Mouse (Mus musculus) kidney, embryonic 14.5 days (tissue): ENCODE data around the gene Tmem230. TPM values are rescaled to one million over a fixed set of nuclear protein-coding genes. Genes with fewer than 3 reads are reported as not detected.
A peak's percentile ranks its signal among the peaks of the same experiment; 100 is the strongest.
"Not testable (repeated sequence)": the region's sequence is repeated elsewhere in the genome, so short reads cannot be mapped to it uniquely, and the experiment has no call there.

Source experiments
- ATAC-seq: fragments of 200-750 bp; cut with Nextera tagmentation; 2 replicates; pipeline ENCODE4 v1.8.0; 2017; ENCODE audit warnings: moderate number of reproducible peaks, mild to moderate bottlenecking, moderate TSS enrichment, moderate library complexity; ENCODE audit not compliant: low FRiP score, low TSS enrichment
- H3K27ac ChIP-seq: fragments of 300-500 bp; sonication (generic); 2 replicates; pipeline ENCODE4 v1.5.1; 2014; ENCODE audit warnings: low read depth, mild to moderate bottlenecking, low read length, moderate library complexity, mixed read lengths
- H3K27me3 ChIP-seq: fragments of 300-500 bp; sonication (generic); 2 replicates; pipeline ENCODE4 v1.6.1; 2014; ENCODE audit warnings: mild to moderate bottlenecking, low read length; ENCODE audit not compliant: control insufficient read depth, insufficient read depth
- H3K36me3 ChIP-seq: fragments of 300-500 bp; sonication (generic); 2 replicates; pipeline ENCODE4 v1.6.1; 2014; ENCODE audit warnings: low read length, mixed read lengths; ENCODE audit not compliant: control insufficient read depth, insufficient read depth
- H3K4me1 ChIP-seq: fragments of 300-500 bp; sonication (generic); 2 replicates; pipeline ENCODE4 v1.6.1; 2014; ENCODE audit warnings: low read length, mixed read lengths; ENCODE audit not compliant: control insufficient read depth, insufficient read depth
- H3K4me2 ChIP-seq: fragments of 300-500 bp; sonication (generic); replicated peaks from 2 replicates; pipeline ENCODE4 v1.6.1; 2014; ENCODE audit warnings: low read depth, mild to moderate bottlenecking, low read length
- H3K4me3 ChIP-seq: fragments of 300-500 bp; sonication (generic); 2 replicates; pipeline ENCODE4 v1.5.1; 2014; ENCODE audit warnings: mild to moderate bottlenecking, low read length
- H3K9ac ChIP-seq: fragments of 300-500 bp; sonication (generic); 2 replicates; pipeline ENCODE4 v1.6.1; 2014; ENCODE audit warnings: low read depth, mild to moderate bottlenecking, low read length, moderate library complexity
- H3K9me3 ChIP-seq: fragments of 300-500 bp; sonication (generic); 2 replicates; pipeline ENCODE4 v1.6.1; 2016; ENCODE audit warnings: low read length; ENCODE audit not compliant: control insufficient read depth
- WGBS: fragments of 180-500 bp; shearing (Covaris S2); extraction: QIAGEN DNeasy Blood & Tissue Kit; methylation state at CpG from one replicate; pipeline ENCODE4 v1.1.7; 2014; 5-methylcytosine and 5-hydroxymethylcytosine counted together
- polyA plus RNA-seq: library from polyadenylated mRNA; unstranded; fragments of >200 nt; fragmentation: Nextera tagmentation; extraction: Ambion mirVana; gene quantifications from 2 replicates; pipeline ENCODE4 v1.2.1, GENCODE M21; 2014

The Tmem230 gene
- polyA plus RNA-seq = 42.9 and 47.3 TPM in 2 replicates

- Histone ChIP-seq H3K27ac (peak within 1 kb of the TSS; percentile 72), H3K4me1 (peaks cover 19% of the 10 kb centered on the region), H3K4me2 (peak within 1 kb of the TSS; percentile 46), H3K9me3 (no peaks in the 10 kb centered on the region), H3K4me3 (peak within 1 kb of the TSS; percentile 45), H3K36me3 (peaks cover 45% of the 10 kb centered on the region), H3K27me3 (no peaks in the 10 kb centered on the region), H3K9ac (peak within 1 kb of the TSS; percentile 61)
- WGBS = 5% methylated on average over 49 of the region's 50 CpGs
- ATAC-seq = peak; percentile 94
Measured at GRCm38 (mm10) chr2:132247539-132248313, at the start of gene Tmem230. Gene Tmem230, minus strand, starts transcription at chr2:132247807.

- Histone ChIP-seq H3K27me3 (no peaks in the 10 kb centered on the region), H3K27ac (no peak overlapping the region), H3K9me3 (no peaks in the 10 kb centered on the region), H3K4me2 (no peak overlapping the region), H3K4me3 (no peak overlapping the region), H3K36me3 (peaks cover 42% of the 10 kb centered on the region), H3K4me1 (0 out of 2 replicates have a peak, but pooled peaks cover 4% of the 10 kb centered on the region), H3K9ac (no peak overlapping the region)
- WGBS = 92% methylated on average over 10 of the region's 10 CpGs
- ATAC-seq = no peak
Measured at GRCm38 (mm10) chr2:132293694-132294450, 46.3 kb upstream of the Tmem230 start.

- H3K9me3 ChIP-seq = no peaks in the 10 kb centered on the region
- 0 out of 2 replicates have a peak, but pooled peaks cover 4% of the 10 kb centered on the region for H3K4me1 ChIP-seq
- ATAC-seq = no peak
- WGBS = 57% methylated on average over 4 of the region's 4 CpGs
- no peak overlapping the region for H3K4me3 ChIP-seq
- H3K9ac ChIP-seq = no peak overlapping the region
- no peak overlapping the region for H3K4me2 ChIP-seq
- H3K36me3 ChIP-seq = peaks cover 25% of the 10 kb centered on the region
- no peaks in the 10 kb centered on the region for H3K27me3 ChIP-seq
- no peak overlapping the region for H3K27ac ChIP-seq
Measured at GRCm38 (mm10) chr2:132292083-132292482, 44.5 kb upstream of the Tmem230 start.

GRCm38 (mm10) chr2:132291265-132291664 lies 43.7 kb upstream of the Tmem230 start:
- no peak overlapping the region for H3K4me2 ChIP-seq
- no peak for ATAC-seq
- no peak overlapping the region for H3K4me3 ChIP-seq
- H3K27ac ChIP-seq = no peak overlapping the region
- 0 out of 2 replicates have a peak, but pooled peaks cover 4% of the 10 kb centered on the region for H3K4me1 ChIP-seq
- H3K36me3 ChIP-seq = peaks cover 25% of the 10 kb centered on the region
- H3K9ac ChIP-seq = no peak overlapping the region
- WGBS = 75% methylated on average over 3 of the region's 3 CpGs
- H3K9me3 ChIP-seq = no peaks in the 10 kb centered on the region
- no peaks in the 10 kb centered on the region for H3K27me3 ChIP-seq

- ATAC-seq = no peak
- 87% methylated on average over 6 of the region's 6 CpGs for WGBS
- H3K9me3 ChIP-seq = no peaks in the 10 kb centered on the region
- H3K27me3 ChIP-seq = no peaks in the 10 kb centered on the region
- H3K27ac ChIP-seq = no peak overlapping the region
- H3K4me1 ChIP-seq = 0 out of 2 replicates have a peak, but pooled peaks cover 4% of the 10 kb centered on the region
- H3K4me2 ChIP-seq = no peak overlapping the region
- H3K9ac ChIP-seq = no peak overlapping the region
- H3K4me3 ChIP-seq = no peak overlapping the region
- H3K36me3 ChIP-seq = peaks cover 21% of the 10 kb centered on the region
Measured at GRCm38 (mm10) chr2:132290808-132291207, 43.2 kb upstream of the Tmem230 start.

GRCm38 (mm10) chr2:132289213-132289612 lies 41.6 kb upstream of the Tmem230 start:
- not testable (repeated sequence) for H3K9me3 ChIP-seq, H3K4me1 ChIP-seq, ATAC-seq, H3K9ac ChIP-seq, H3K4me2 ChIP-seq, H3K4me3 ChIP-seq, H3K27ac ChIP-seq, H3K36me3 ChIP-seq, H3K27me3 ChIP-seq
- WGBS = 68% methylated on average over 5 of the region's 7 CpGs

- Histone ChIP-seq H3K27me3 (no peaks in the 10 kb centered on the region), H3K4me3 (no peak overlapping the region), H3K9ac (no peak overlapping the region), H3K36me3 (no peaks in the 10 kb centered on the region), H3K9me3 (no peaks in the 10 kb centered on the region), H3K27ac (no peak overlapping the region), H3K4me1 (peaks cover 25% of the 10 kb centered on the region), H3K4me2 (no peak overlapping the region)
- no peak for ATAC-seq
- WGBS = 93% methylated on average over 9 of the region's 9 CpGs
Measured at GRCm38 (mm10) chr2:132286376-132287076, 38.9 kb upstream of the Tmem230 start.

- H3K27me3 ChIP-seq, H3K36me3 ChIP-seq, H3K9me3 ChIP-seq, ATAC-seq, H3K27ac ChIP-seq, H3K4me2 ChIP-seq, H3K9ac ChIP-seq, H3K4me3 ChIP-seq: not testable (repeated sequence)
- 96% methylated on average over 5 of the region's 5 CpGs for WGBS
- peaks cover 23% of the 10 kb centered on the region for H3K4me1 ChIP-seq
Measured at GRCm38 (mm10) chr2:132285722-132286121, 38.1 kb upstream of the Tmem230 start.
